Comparison of ENCODE assay signal across 7 mouse cellular contexts in genomic region chr13:13529115-13529542, GRCm38 (mm10).
DNase-seq lines count a peak whose midpoint lies in the region; ATAC-seq and TF ChIP-seq lines count a peak whose summit lies in the region.

No protein-coding gene starts in this region.

- H3K4me1 ChIP-seq in ES-E14 (ENCODE audit: control insufficient read depth in 2 of 2, insufficient read depth in 2 of 2, low read length in 2 of 2, poor library complexity in 1 of 2) = no peaks in the 10 kb centered on the region
- peaks cover 74% of the 10 kb centered on the region for H3K4me1 ChIP-seq in bone marrow macrophage, adult 2 months (ENCODE audit: control insufficient read depth, insufficient read depth, low read length)
- peaks cover 0 to 1% of the 10 kb centered on the region in 2 experiments; a peak in 1 of 4 replicates for H3K4me1 ChIP-seq in liver, embryonic 14.5 days (replicated peaks; ENCODE audit: control insufficient read depth in 2 of 2, insufficient read depth in 2 of 2, low read length in 1 of 2)
- H3K4me1 ChIP-seq in spleen, adult 2 months (ENCODE audit: control insufficient read depth, insufficient read depth, insufficient read length) = peaks cover 29% of the 10 kb centered on the region
- no peaks in the 10 kb centered on the region for H3K4me1 ChIP-seq in hindbrain, embryonic 10.5 days (replicated peaks)

- 0 out of 4 replicates have a peak overlapping the region, but pooled peaks have one; percentile 4 to 11 for H3K4me3 ChIP-seq in ES-E14 (ENCODE audit: insufficient read depth in 1 of 2, low read depth in 1 of 2, low read length in 2 of 2, poor library complexity in 1 of 2, severe bottlenecking in 1 of 2)
- no peak overlapping the region for H3K4me3 ChIP-seq in bone marrow macrophage, adult 2 months (ENCODE audit: insufficient read depth, low read length)
- no peak overlapping the region for H3K4me3 ChIP-seq in liver, embryonic 14.5 days (ENCODE audit: insufficient read depth in 1 of 2, low read depth in 2 of 2, low read length in 2 of 2)
- H3K4me3 ChIP-seq in spleen, adult 2 months (ENCODE audit: extremely low read depth, insufficient read depth, insufficient read length) = no peak overlapping the region
- H3K4me3 ChIP-seq in hindbrain, embryonic 10.5 days = no peak overlapping the region

- in situ Hi-C loops in ES-E14 (cut with MboI; ENCODE audit: low sequenced_read_pairs in 2 of 2, unreplicated experiment in 2 of 2) = no loop called here

- no peaks in the 10 kb centered on the region for H3K36me3 ChIP-seq in ES-E14 (ENCODE audit: control insufficient read depth, insufficient read depth, low read length, poor library complexity, severe bottlenecking)
- no peaks in the 10 kb centered on the region for H3K36me3 ChIP-seq in liver, embryonic 14.5 days (replicated peaks; ENCODE audit: control insufficient read depth, insufficient read depth, low read depth)
- H3K36me3 ChIP-seq in spleen, adult 2 months (ENCODE audit: control insufficient read depth, insufficient read depth, low read length) = no peaks in the 10 kb centered on the region
- H3K36me3 ChIP-seq in hindbrain, embryonic 10.5 days = no peaks in the 10 kb centered on the region

- no peak overlapping the region for H3K27ac ChIP-seq in ES-E14 (ENCODE audit: insufficient read depth, low read depth, low read length, poor library complexity, severe bottlenecking)
- H3K27ac ChIP-seq in bone marrow macrophage, adult 2 months (ENCODE audit: insufficient read depth, low read depth, low read length) = peak overlapping the region; percentile 57
- H3K27ac ChIP-seq in liver, embryonic 14.5 days = no peak overlapping the region
- peak overlapping the region; percentile 67 for H3K27ac ChIP-seq in spleen, adult 2 months (ENCODE audit: insufficient read depth, low read length)
- H3K27ac ChIP-seq in hindbrain, embryonic 10.5 days = no peak overlapping the region

- H3K9ac ChIP-seq in ES-E14 (ENCODE audit: insufficient read depth, low read depth, low read length, poor library complexity, severe bottlenecking) = peak overlapping the region; percentile 40; the same call in 1 of the 2 replicates
- H3K9ac ChIP-seq in liver, embryonic 14.5 days (replicated peaks) = no peak overlapping the region

- TF ChIP-seq POLR2A in bone marrow macrophage, adult 2 months (IDR thresholded peaks at IDR 0.05; ENCODE audit: borderline replicate concordance, low read depth, low read length) = no peak
- no peak; the same call in 1 of the 2 replicates for TF ChIP-seq POLR2A in spleen, adult 2 months (IDR thresholded peaks at IDR 0.05; ENCODE audit: low read depth, low read length)

- H3K27me3 ChIP-seq in liver, embryonic 14.5 days (ENCODE audit: control insufficient read depth, insufficient read depth, low read length) = no peaks in the 10 kb centered on the region
- H3K27me3 ChIP-seq in spleen, adult 2 months (ENCODE audit: control insufficient read depth, insufficient read depth, low read length) = no peaks in the 10 kb centered on the region
- H3K27me3 ChIP-seq in hindbrain, embryonic 10.5 days (ENCODE audit: insufficient read depth, poor library complexity, severe bottlenecking) = no peaks in the 10 kb centered on the region

- H3K9me3 ChIP-seq in ES-E14 (ENCODE audit: control insufficient read depth, insufficient read depth, low read depth, low read length) = no peaks in the 10 kb centered on the region
- H3K9me3 ChIP-seq in liver, embryonic 14.5 days (ENCODE audit: control insufficient read depth, low read length) = no peaks in the 10 kb centered on the region
- H3K9me3 ChIP-seq in hindbrain, embryonic 10.5 days = no peaks in the 10 kb centered on the region

- WGBS in liver, embryonic 14.5 days (ENCODE audit: insufficient replicate concordance) = 11% methylated on average over 11 of the region's 11 CpGs
- 9% methylated on average over 11 of the region's 11 CpGs for whole genome bisulfite sequencing in spleen, adult 2 months
- 73% methylated on average over 11 of the region's 11 CpGs for WGBS in hindbrain, embryonic 10.5 days

- no peak for TF ChIP-seq EP300 in liver, embryonic 14.5 days (IDR thresholded peaks at IDR 0.05; ENCODE audit: low read depth)

- H3K4me2 ChIP-seq in liver, embryonic 14.5 days (ENCODE audit: low read depth) = no peak overlapping the region

- ATAC-seq in liver, embryonic 14.5 days (ENCODE audit: insufficient read depth) = peak; percentile 47; the same call in 1 of the 2 replicates
- ATAC-seq in erythroblast, adult 5-6 weeks (replicated peaks; ENCODE audit: low FRiP score, poor library complexity, severe bottlenecking) = no peak

- no peak for TF ChIP-seq CTCF in bone marrow macrophage, adult 2 months (IDR thresholded peaks at IDR 0.05; ENCODE audit: low read depth, low read length)
- TF ChIP-seq CTCF in liver, embryonic 14.5 days (IDR thresholded peaks at IDR 0.05; ENCODE audit: low read depth) = no peak
- TF ChIP-seq CTCF in spleen, adult 2 months (IDR thresholded peaks at IDR 0.05; ENCODE audit: extremely low read depth, insufficient read depth, insufficient read length, insufficient replicate concordance) = no peak

- DNase-seq in ES-E14 (ENCODE audit: low read depth, low spot score) = no peak
- no peak for DNase-seq in liver, embryonic 14.5 days (ENCODE audit: low read depth in 3 of 3, low spot score in 3 of 3)
- DNase-seq in spleen, adult 2 months (ENCODE audit: low read depth in 1 of 2, low spot score in 2 of 2) = peak in 1 of 2 experiments; percentile 56
- no peak for DNase-seq in hindbrain, embryonic 10.5 days (ENCODE audit: low spot score)
- DNase-seq in embryo, embryonic 10 days (ENCODE audit: low spot score) = no peak

TF ChIP-seq in ES-E14, 5 proteins besides CTCF, POLR2A, EP300 and RAD21:
- TF ChIP-seq ZC3H11A (IDR thresholded peaks at IDR 0.05; ENCODE audit: borderline replicate concordance, low read depth, low read length) (no peak), ZNF384 (IDR thresholded peaks at IDR 0.05; ENCODE audit: low read depth, low read length) (no peak), MAFK (IDR thresholded peaks at IDR 0.05; ENCODE audit: insufficient read depth, low read depth, low read length) (no peak), HCFC1 (IDR thresholded peaks at IDR 0.05; ENCODE audit: borderline replicate concordance, insufficient read depth, low read length) (no peak), CHD2 (IDR thresholded peaks at IDR 0.05; ENCODE audit: low read depth, low read length) (no peak)

Comparison
In these comparisons a context has a peak if more than half of its experiments do, and no peak if none do; other contexts are left out.
1. H3K27ac ChIP-seq: peak in bone marrow macrophage, adult 2 months (single experiment) and spleen, adult 2 months (single experiment); none in ES-E14 (single experiment), liver, embryonic 14.5 days (single experiment) and hindbrain, embryonic 10.5 days (single experiment).
2. H3K4me3 ChIP-seq: peak in ES-E14 (2 of 2); none in bone marrow macrophage, adult 2 months (single experiment), liver, embryonic 14.5 days (0 of 2), spleen, adult 2 months (single experiment) and hindbrain, embryonic 10.5 days (single experiment).